Mouse (Mus musculus) limb, embryonic 15.5 days (tissue): Measurements from ENCODE around the gene Hspb9. TPM values are rescaled to one million over a fixed set of nuclear protein-coding genes. Genes with fewer than 3 reads are reported as not detected.

Source experiments
- ATAC-seq: fragments of 200-750 bp; cut with Nextera tagmentation; 2 replicates; pipeline ENCODE4 v1.8.0; 2017; ENCODE audit warnings: low read depth, moderate TSS enrichment; ENCODE audit not compliant: insufficient number of reproducible peaks, low FRiP score, low TSS enrichment
- H3K27ac ChIP-seq: fragments of 300-500 bp; sonication (generic); 2 replicates; pipeline ENCODE4 v1.5.1; 2015; ENCODE audit warnings: moderate library complexity, mild to moderate bottlenecking, inconsistent platforms
- H3K27me3 ChIP-seq: fragments of 300-500 bp; sonication (generic); 2 replicates; pipeline ENCODE4 v1.6.1; 2015; ENCODE audit warnings: inconsistent platforms
- H3K36me3 ChIP-seq: fragments of 300-500 bp; sonication (generic); 2 replicates; pipeline ENCODE4 v1.6.1; 2015; ENCODE audit warnings: inconsistent platforms
- H3K4me1 ChIP-seq: fragments of 300-500 bp; sonication (generic); 2 replicates; pipeline ENCODE4 v1.6.1; 2015; ENCODE audit warnings: inconsistent platforms
- H3K4me2 ChIP-seq: fragments of 300-500 bp; sonication (generic); 2 replicates; pipeline ENCODE4 v1.6.1; 2015; ENCODE audit warnings: mild to moderate bottlenecking, inconsistent platforms
- H3K4me3 ChIP-seq: fragments of 300-500 bp; sonication (generic); 2 replicates; pipeline ENCODE4 v1.5.1; 2015; ENCODE audit warnings: mild to moderate bottlenecking, inconsistent platforms
- H3K9ac ChIP-seq: fragments of 300-500 bp; sonication (generic); 2 replicates; pipeline ENCODE4 v1.6.1; 2015; ENCODE audit warnings: inconsistent platforms
- H3K9me3 ChIP-seq: fragments of 300-500 bp; sonication (generic); 2 replicates; pipeline ENCODE4 v1.6.1; 2016; ENCODE audit warnings: inconsistent platforms
- WGBS: fragments of 180-500 bp; shearing (Covaris S2); methylation state at CpG from one replicate; pipeline ENCODE4 v1.1.7; 2015; 5-methylcytosine and 5-hydroxymethylcytosine counted together
- polyA plus RNA-seq: library from polyadenylated mRNA; unstranded; fragments of >200 nt; fragmentation: Nextera tagmentation; extraction: Ambion mirVana; gene quantifications from 2 replicates; pipeline ENCODE4 v1.2.1, GENCODE M21; 2015

The Hspb9 gene
- 0.32 and 0.57 TPM in 2 replicates for polyA plus RNA-seq

- Histone ChIP-seq H3K9me3 (no peaks in the 10 kb centered on the region), H3K9ac (peak within 1 kb of the TSS; percentile 7; the same call in 1 of the 2 replicates), H3K4me2 (peak within 1 kb of the TSS; percentile 54), H3K27ac (peak within 1 kb of the TSS; percentile 63), H3K4me1 (peaks cover 31% of the 10 kb centered on the region), H3K36me3 (peaks cover 57% of the 10 kb centered on the region), H3K27me3 (no peaks in the 10 kb centered on the region), H3K4me3 (peak within 1 kb of the TSS; percentile 27)
- 9% methylated on average over 38 of the region's 38 CpGs for WGBS
- no peak for ATAC-seq
Measured at GRCm38 (mm10) chr11:100713735-100714533, at the start of gene Hspb9. Gene Hspb9 (plus strand): TSS chr11:100713850.

GRCm38 (mm10) chr11:100671049-100671448 lies 42.6 kb upstream of the Hspb9 start:
- H3K4me1 ChIP-seq: peaks cover 13% of the 10 kb centered on the region
- 62% methylated on average over 1 of the region's 1 CpGs for WGBS
- H3K27ac ChIP-seq: no peak overlapping the region
- H3K9ac ChIP-seq: no peak overlapping the region
- H3K27me3 ChIP-seq: peaks cover 8% of the 10 kb centered on the region; the same call in 1 of the 2 replicates
- no peak overlapping the region for H3K4me3 ChIP-seq
- ATAC-seq: no peak
- H3K9me3 ChIP-seq: no peaks in the 10 kb centered on the region
- no peak overlapping the region for H3K4me2 ChIP-seq
- H3K36me3 ChIP-seq: no peaks in the 10 kb centered on the region

GRCm38 (mm10) chr11:100671956-100672355 lies 41.7 kb upstream of the Hspb9 start:
- Histone ChIP-seq H3K4me3 (no peak overlapping the region), H3K36me3 (no peaks in the 10 kb centered on the region), H3K27ac (no peak overlapping the region), H3K27me3 (peaks cover 8% of the 10 kb centered on the region; the same call in 1 of the 2 replicates), H3K9me3 (no peaks in the 10 kb centered on the region), H3K4me1 (peaks cover 13% of the 10 kb centered on the region), H3K9ac (no peak overlapping the region), H3K4me2 (no peak overlapping the region)
- ATAC-seq: no peak
- WGBS: 76% methylated on average over 2 of the region's 2 CpGs

GRCm38 (mm10) chr11:100673169-100673568 lies 40.5 kb upstream of the Hspb9 start:
- WGBS: 2% methylated on average over 16 of the region's 23 CpGs
- Histone ChIP-seq H3K36me3 (no peaks in the 10 kb centered on the region), H3K9me3 (no peaks in the 10 kb centered on the region), H3K27ac (no peak overlapping the region), H3K27me3 (peaks cover 8% of the 10 kb centered on the region; the same call in 1 of the 2 replicates), H3K9ac (peak overlapping the region; percentile 29; the same call in 1 of the 2 replicates), H3K4me3 (0 out of 2 replicates have a peak overlapping the region, but pooled peaks have one; percentile 15), H3K4me2 (peak overlapping the region; percentile 33), H3K4me1 (peaks cover 13% of the 10 kb centered on the region)
- ATAC-seq: no peak

- no peak overlapping the region for H3K9ac ChIP-seq
- H3K27ac ChIP-seq: no peak overlapping the region
- no peaks in the 10 kb centered on the region for H3K9me3 ChIP-seq
- ATAC-seq: no peak
- peaks cover 11% of the 10 kb centered on the region for H3K4me1 ChIP-seq
- no peak overlapping the region for H3K4me2 ChIP-seq
- H3K4me3 ChIP-seq: no peak overlapping the region
- H3K36me3 ChIP-seq: no peaks in the 10 kb centered on the region
- H3K27me3 ChIP-seq: 0 out of 2 replicates have a peak, but pooled peaks cover 4% of the 10 kb centered on the region
- WGBS: 51% methylated on average over 7 of the region's 7 CpGs
Measured at GRCm38 (mm10) chr11:100677810-100678209, 35.8 kb upstream of the Hspb9 start.

- 72% methylated on average over 5 of the region's 5 CpGs for WGBS
- Histone ChIP-seq H3K9me3 (no peaks in the 10 kb centered on the region), H3K36me3 (no peaks in the 10 kb centered on the region), H3K4me1 (0 out of 2 replicates have a peak, but pooled peaks cover 3% of the 10 kb centered on the region), H3K4me3 (no peak overlapping the region), H3K27me3 (no peaks in the 10 kb centered on the region), H3K9ac (no peak overlapping the region), H3K4me2 (no peak overlapping the region), H3K27ac (no peak overlapping the region; the same call in 1 of the 2 replicates)
- peak; percentile 70 for ATAC-seq
Measured at GRCm38 (mm10) chr11:100681826-100682225, 31.8 kb upstream of the Hspb9 start.

GRCm38 (mm10) chr11:100682526-100682925 lies 31.1 kb upstream of the Hspb9 start:
- no peaks in the 10 kb centered on the region for H3K9me3 ChIP-seq
- H3K27ac ChIP-seq: no peak overlapping the region
- no peaks in the 10 kb centered on the region for H3K27me3 ChIP-seq
- H3K4me2 ChIP-seq: no peak overlapping the region
- no peaks in the 10 kb centered on the region for H3K36me3 ChIP-seq
- H3K9ac ChIP-seq: no peak overlapping the region
- 71% methylated on average over 5 of the region's 5 CpGs for WGBS
- no peak overlapping the region for H3K4me3 ChIP-seq
- ATAC-seq: no peak
- 0 out of 2 replicates have a peak, but pooled peaks cover 5% of the 10 kb centered on the region for H3K4me1 ChIP-seq

- Histone ChIP-seq H3K36me3 (no peaks in the 10 kb centered on the region), H3K4me1 (0 out of 2 replicates have a peak, but pooled peaks cover 9% of the 10 kb centered on the region), H3K4me3 (no peak overlapping the region), H3K9ac (no peak overlapping the region), H3K9me3 (no peaks in the 10 kb centered on the region), H3K4me2 (no peak overlapping the region), H3K27me3 (no peaks in the 10 kb centered on the region), H3K27ac (no peak overlapping the region)
- 59% methylated on average over 2 of the region's 2 CpGs for WGBS
- ATAC-seq: no peak
Measured at GRCm38 (mm10) chr11:100684084-100684483, 29.6 kb upstream of the Hspb9 start.

GRCm38 (mm10) chr11:100685371-100685770 lies 28.3 kb upstream of the Hspb9 start:
- H3K27ac ChIP-seq: no peak overlapping the region
- H3K4me1 ChIP-seq: peaks cover 12% of the 10 kb centered on the region; the same call in 1 of the 2 replicates
- H3K36me3 ChIP-seq: no peaks in the 10 kb centered on the region
- no peaks in the 10 kb centered on the region for H3K9me3 ChIP-seq
- H3K4me2 ChIP-seq: no peak overlapping the region
- no peak overlapping the region for H3K9ac ChIP-seq
- 86% methylated on average over 2 of the region's 3 CpGs for WGBS
- H3K4me3 ChIP-seq: no peak overlapping the region
- peaks cover 1% of the 10 kb centered on the region; the same call in 1 of the 2 replicates for H3K27me3 ChIP-seq
- ATAC-seq: no peak

GRCm38 (mm10) chr11:100687265-100687664 lies 26.4 kb upstream of the Hspb9 start:
- peaks cover 18% of the 10 kb centered on the region; the same call in 1 of the 2 replicates for H3K27me3 ChIP-seq
- H3K4me3 ChIP-seq: no peak overlapping the region
- H3K4me1 ChIP-seq: peaks cover 20% of the 10 kb centered on the region
- 0 out of 2 replicates have a peak overlapping the region, but pooled peaks have one; percentile 33 for H3K27ac ChIP-seq
- no peak overlapping the region for H3K4me2 ChIP-seq
- 69% methylated on average over 7 of the region's 7 CpGs for WGBS
- ATAC-seq: 0 out of 2 replicates have a peak, but pooled peaks have one; percentile 54
- no peak overlapping the region for H3K9ac ChIP-seq
- no peaks in the 10 kb centered on the region for H3K9me3 ChIP-seq
- H3K36me3 ChIP-seq: no peaks in the 10 kb centered on the region

GRCm38 (mm10) chr11:100688443-100688842 lies 25.2 kb upstream of the Hspb9 start:
- Histone ChIP-seq H3K9me3 (no peaks in the 10 kb centered on the region), H3K36me3 (no peaks in the 10 kb centered on the region), H3K27ac (no peak overlapping the region), H3K9ac (no peak overlapping the region), H3K4me1 (peaks cover 26% of the 10 kb centered on the region), H3K4me3 (no peak overlapping the region), H3K27me3 (peaks cover 28% of the 10 kb centered on the region), H3K4me2 (no peak overlapping the region)
- WGBS: 72% methylated on average over 4 of the region's 4 CpGs
- ATAC-seq: no peak

- no peak overlapping the region for H3K27ac ChIP-seq
- 57% methylated on average over 7 of the region's 7 CpGs for WGBS
- peaks cover 28% of the 10 kb centered on the region for H3K27me3 ChIP-seq
- ATAC-seq: no peak; the same call in 1 of the 2 replicates
- no peaks in the 10 kb centered on the region for H3K36me3 ChIP-seq
- no peaks in the 10 kb centered on the region for H3K9me3 ChIP-seq
- peaks cover 26% of the 10 kb centered on the region for H3K4me1 ChIP-seq
- no peak overlapping the region for H3K4me2 ChIP-seq
- H3K9ac ChIP-seq: no peak overlapping the region
- peak overlapping the region; percentile 9; the same call in 1 of the 2 replicates for H3K4me3 ChIP-seq
Measured at GRCm38 (mm10) chr11:100690389-100690788, 23.3 kb upstream of the Hspb9 start.
